Mouse (Mus musculus) cerebellum, adult 2 months (tissue): Measurements from ENCODE around the gene Arhgap15. TPM values are rescaled to one million over a fixed set of nuclear protein-coding genes. Genes with fewer than 3 reads are reported as not detected.

Experiments
- DNase-seq, 2 experiments: peaks; one replicate each; pipeline ENCODE4 v3.0.0; 2021
- H3K27ac ChIP-seq: fragments of 200-500 bp; 2 replicates; pipeline ENCODE4 v1.5.1; 2012; ENCODE audit warnings: low read length, control low read depth, inconsistent platforms; ENCODE audit not compliant: insufficient read depth
- H3K27me3 ChIP-seq: fragments of 200-500 bp; 2 replicates; pipeline ENCODE4 v1.6.1; 2012; ENCODE audit warnings: inconsistent platforms, mild to moderate bottlenecking, low read length, moderate library complexity; ENCODE audit not compliant: control insufficient read depth, insufficient read depth
- H3K4me1 ChIP-seq: fragments of 200-500 bp; 2 replicates; pipeline ENCODE4 v1.6.1; 2011; ENCODE audit warnings: low read length; ENCODE audit not compliant: control insufficient read depth, insufficient read depth
- H3K4me3 ChIP-seq: fragments of 200-500 bp; replicated peaks from 2 replicates; pipeline ENCODE3; 2011; ENCODE audit warnings: mild to moderate bottlenecking, low read depth, low read length, control low read depth; ENCODE audit not compliant: insufficient read depth
- CTCF ChIP-seq: fragments of 200-500 bp; IDR thresholded peaks from 2 replicates; pipeline ENCODE4 v1.5.1; 2011; ENCODE audit warnings: low read depth, mild to moderate bottlenecking, control low read depth, low read length, moderate library complexity, borderline replicate concordance; ENCODE audit not compliant: insufficient read depth
- POLR2A ChIP-seq: fragments of 200-500 bp; IDR thresholded peaks from 2 replicates; pipeline ENCODE4 v1.6.1; 2011; ENCODE audit warnings: low read length, control low read depth, borderline replicate concordance; ENCODE audit not compliant: insufficient read depth
- WGBS: fragments of 180-500 bp; shearing (Covaris S2); methylation state at CpG from one replicate; pipeline ENCODE4 v1.1.7; 2018; 5-methylcytosine and 5-hydroxymethylcytosine counted together
- polyA plus RNA-seq: library from polyadenylated mRNA; depleted of rRNA; stranded (reverse); fragments of >200 nt; gene quantifications from 2 replicates; pipeline ENCODE4 v1.2.3, GENCODE M21; 2012

The Arhgap15 gene
- polyA plus RNA-seq, 1 experiment: 2.3 TPM

DNA sequence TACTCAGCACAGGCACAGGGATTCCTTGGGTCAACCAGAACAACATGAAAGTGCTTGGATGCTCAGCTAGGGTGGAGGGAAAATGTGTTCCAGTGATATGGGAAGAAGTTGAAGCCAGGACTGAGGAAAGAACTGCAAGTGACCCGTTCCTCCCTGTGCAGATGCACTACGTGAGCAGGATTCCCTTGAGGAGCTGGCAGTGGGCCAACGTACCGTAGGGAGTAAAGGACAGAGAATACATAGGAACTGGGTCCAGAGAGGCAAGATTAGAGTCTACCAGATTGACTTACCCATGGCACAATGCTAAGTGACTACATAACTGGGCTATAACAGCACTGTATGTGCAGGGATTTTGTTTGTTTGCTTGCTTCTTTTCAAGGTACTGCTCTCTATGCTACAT lies 220.0 kb downstream of the Arhgap15 start:
- TF ChIP-seq CTCF: no peak
- no peak for TF ChIP-seq POLR2A

DNA sequence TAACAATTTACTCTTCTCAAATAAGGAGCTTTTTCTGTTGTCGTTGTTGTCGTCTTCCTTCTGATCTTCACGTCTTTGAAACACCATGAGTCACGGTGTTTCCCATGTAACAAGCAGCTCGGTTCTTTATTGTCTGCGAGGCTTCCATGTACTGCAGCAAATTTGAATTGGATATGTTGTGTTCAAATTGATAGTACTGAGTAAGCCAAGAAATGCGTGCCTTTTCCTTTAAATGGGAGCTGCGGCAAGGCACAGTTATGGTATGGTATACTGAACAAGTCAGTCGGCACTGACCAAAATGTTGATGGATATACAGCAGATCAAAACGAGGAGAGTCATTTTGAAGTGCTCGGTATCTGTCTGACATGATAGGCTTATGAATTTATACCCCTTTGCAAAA lies 229.1 kb downstream of the Arhgap15 start:
- DNase-seq: no peak
- no peak overlapping the region for H3K27ac ChIP-seq
- H3K4me3 ChIP-seq: no peak overlapping the region
- no peaks in the 10 kb centered on the region for H3K4me1 ChIP-seq
- H3K27me3 ChIP-seq: no peaks in the 10 kb centered on the region; the same call in 1 of the 2 replicates
- WGBS: 91% methylated on average over 11 of the region's 11 CpGs
- TF ChIP-seq CTCF (no peak), POLR2A (no peak)

More for the DNA sequence above, 220.0 kb downstream of the Arhgap15 start:
- Histone ChIP-seq H3K4me1 (no peaks in the 10 kb centered on the region; the same call in 1 of the 2 replicates), H3K27ac (no peak overlapping the region), H3K27me3 (no peaks in the 10 kb centered on the region), H3K4me3 (no peak overlapping the region)
- DNase-seq: peak in 1 of 2 experiments; percentile 25
- WGBS: 15% methylated on average over 4 of the region's 4 CpGs

DNA sequence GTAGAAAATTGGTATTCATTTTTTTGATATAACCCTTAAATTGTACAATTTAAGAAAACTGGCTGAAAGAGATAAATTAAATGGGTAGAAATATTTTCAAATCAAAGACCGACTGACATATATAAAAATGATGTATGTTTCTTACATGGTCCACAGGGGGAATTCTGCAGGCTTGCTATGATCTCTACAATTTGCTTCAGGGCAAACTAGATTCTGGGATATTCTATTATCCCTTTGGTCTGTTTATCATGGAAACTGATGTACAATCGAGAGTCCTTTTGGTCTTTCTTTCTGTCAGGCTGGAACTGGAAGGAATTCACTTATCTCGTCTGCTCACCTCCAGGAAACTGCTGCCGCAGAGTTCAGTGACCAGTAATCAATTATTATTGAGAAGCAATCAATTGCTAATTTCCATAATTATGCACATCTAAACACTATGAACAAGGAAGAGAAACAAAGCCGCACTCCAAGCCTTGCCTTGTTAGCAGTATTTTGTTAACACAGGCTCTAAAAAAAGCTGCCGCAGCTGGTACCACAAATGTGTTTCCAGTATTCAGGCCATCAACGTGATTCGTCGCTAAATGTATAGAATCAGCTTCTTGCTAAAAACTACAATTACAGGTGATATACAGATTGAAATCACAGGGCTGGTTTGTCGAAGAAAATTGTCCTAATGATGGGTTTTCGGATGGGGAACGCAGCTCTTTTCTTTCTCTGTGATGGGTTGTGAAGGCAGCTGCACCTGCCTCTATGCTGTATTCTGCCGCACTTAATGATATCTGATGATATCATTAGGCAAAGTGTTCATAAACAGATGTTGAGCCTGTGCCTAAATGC lies 229.8 kb downstream of the Arhgap15 start:
- Histone ChIP-seq H3K4me3 (no peak overlapping the region), H3K27me3 (no peaks in the 10 kb centered on the region; the same call in 1 of the 2 replicates), H3K4me1 (no peaks in the 10 kb centered on the region), H3K27ac (no peak overlapping the region)
- no peak for DNase-seq
- TF ChIP-seq CTCF: no peak
- no peak for TF ChIP-seq POLR2A
- 96% methylated on average over 13 of the region's 13 CpGs for WGBS

DNA sequence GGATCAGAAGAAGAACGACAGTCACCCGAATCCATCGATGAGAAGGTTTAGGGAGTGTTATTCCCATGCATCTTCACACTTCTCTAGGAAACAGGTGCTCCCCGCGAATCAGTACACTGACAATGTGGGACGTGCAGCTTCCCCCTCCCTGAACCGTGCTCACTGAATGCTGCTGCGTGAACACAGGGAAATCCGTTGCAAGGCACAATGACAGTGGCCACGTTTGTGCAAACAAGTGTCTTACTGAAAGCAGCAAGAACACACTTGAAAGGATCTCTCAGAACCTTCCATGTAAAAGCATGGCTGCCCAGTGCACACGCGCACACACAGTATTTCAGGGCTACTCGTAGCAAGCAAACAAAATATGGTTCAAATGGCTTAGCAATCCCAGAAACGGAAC lies 237.4 kb downstream of the Arhgap15 start:
- Histone ChIP-seq H3K27ac (no peak overlapping the region), H3K4me3 (no peak overlapping the region), H3K4me1 (no peaks in the 10 kb centered on the region; the same call in 1 of the 2 replicates), H3K27me3 (no peaks in the 10 kb centered on the region)
- no peak for DNase-seq
- no peak for TF ChIP-seq POLR2A
- no peak for TF ChIP-seq CTCF
- 94% methylated on average over 14 of the region's 14 CpGs for WGBS

DNA sequence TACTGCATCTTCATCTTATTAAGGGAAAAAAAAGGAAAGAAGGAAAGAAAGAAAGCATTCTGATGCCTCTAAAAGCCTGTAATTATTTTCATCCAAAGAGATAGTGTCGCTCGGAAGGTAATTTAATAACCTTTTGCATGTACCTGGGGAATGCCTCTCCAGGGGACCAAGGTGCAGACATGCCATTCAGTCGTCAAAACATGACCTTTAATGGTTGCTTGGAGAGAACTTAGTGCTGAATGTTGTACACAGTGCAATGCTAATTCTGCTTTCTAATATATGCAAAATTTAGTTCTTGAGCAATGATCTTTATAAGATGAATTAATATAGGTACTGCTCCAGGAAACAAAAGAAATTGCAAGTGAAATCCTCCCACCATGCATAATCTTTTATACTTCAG lies 239.3 kb downstream of the Arhgap15 start:
- DNase-seq: no peak
- no peak for TF ChIP-seq CTCF
- TF ChIP-seq POLR2A: no peak
- Histone ChIP-seq H3K4me3 (no peak overlapping the region), H3K27ac (no peak overlapping the region), H3K27me3 (no peaks in the 10 kb centered on the region), H3K4me1 (no peaks in the 10 kb centered on the region; the same call in 1 of the 2 replicates)
- 95% methylated on average over 3 of the region's 3 CpGs for WGBS

DNA sequence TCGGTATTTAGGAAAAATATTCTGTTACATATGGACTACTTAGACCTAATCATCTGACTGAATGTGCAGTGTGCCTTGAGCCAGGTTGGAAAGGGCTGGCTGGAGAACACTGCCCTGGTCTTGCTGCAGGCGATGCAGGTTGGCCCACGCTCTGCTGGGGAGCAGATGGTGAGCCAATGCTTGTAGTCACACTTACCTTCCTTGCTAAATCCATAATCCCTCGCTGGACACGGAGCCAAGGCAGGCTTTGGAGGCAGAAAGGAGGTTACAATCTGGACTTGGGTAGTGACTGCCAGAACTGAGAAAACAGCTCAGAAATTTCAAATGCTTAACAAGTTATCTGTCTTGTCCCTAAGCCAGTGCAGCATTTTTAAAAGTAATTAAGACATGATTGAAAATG lies 241.2 kb downstream of the Arhgap15 start:
- DNase-seq: peak; percentile 95 to 100

DNA sequence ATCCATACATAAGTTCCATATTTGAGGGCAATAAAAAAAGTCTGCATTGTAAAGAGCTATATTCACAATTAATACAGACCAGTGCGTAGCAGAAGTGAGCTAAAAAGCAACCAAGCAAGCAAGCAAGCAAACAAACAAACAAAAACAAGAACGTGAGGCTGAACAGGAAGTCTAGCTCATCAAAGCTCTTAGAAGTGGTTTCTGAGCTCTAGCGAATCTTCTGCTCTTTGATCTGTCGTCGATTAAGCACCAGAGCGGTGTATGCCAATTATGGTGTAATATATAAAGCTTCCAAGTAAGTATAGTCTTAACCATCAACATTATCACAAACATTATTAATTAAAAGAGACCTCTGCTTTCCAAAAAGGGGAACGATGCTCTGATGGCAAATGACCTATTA lies 243.9 kb downstream of the Arhgap15 start:
- Histone ChIP-seq H3K27ac (no peak overlapping the region), H3K4me3 (no peak overlapping the region), H3K4me1 (no peaks in the 10 kb centered on the region; the same call in 1 of the 2 replicates), H3K27me3 (no peaks in the 10 kb centered on the region)
- no peak for DNase-seq
- no peak for TF ChIP-seq CTCF
- no peak for TF ChIP-seq POLR2A
- WGBS: 88% methylated on average over 7 of the region's 7 CpGs

More for the DNA sequence above, 241.2 kb downstream of the Arhgap15 start:
- Histone ChIP-seq H3K4me1 (no peaks in the 10 kb centered on the region; the same call in 1 of the 2 replicates), H3K27ac (no peak overlapping the region), H3K4me3 (no peak overlapping the region), H3K27me3 (no peaks in the 10 kb centered on the region)
- WGBS: 8% methylated on average over 5 of the region's 5 CpGs
- no peak for TF ChIP-seq CTCF
- TF ChIP-seq POLR2A: no peak

DNA sequence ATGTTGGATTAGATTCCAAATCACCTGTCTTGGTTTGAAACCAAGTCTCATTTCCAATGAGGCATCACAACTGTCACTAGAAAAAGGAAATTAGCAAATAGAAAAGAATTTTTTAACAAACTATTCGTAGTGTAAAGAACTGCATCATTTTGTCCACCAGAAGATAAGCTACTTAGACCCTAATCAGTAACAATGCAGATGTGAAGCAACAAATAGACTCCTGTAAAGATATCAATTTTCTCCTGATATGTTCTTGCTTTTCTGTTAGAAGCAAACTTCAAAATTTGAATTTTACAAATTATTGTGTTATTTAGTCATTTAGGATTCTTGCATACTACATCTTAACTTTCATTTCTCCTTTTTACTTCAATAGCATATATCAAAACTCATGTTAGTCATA lies 253.8 kb downstream of the Arhgap15 start:
- no peak for DNase-seq
- Histone ChIP-seq H3K27ac (no peak overlapping the region), H3K27me3 (no peaks in the 10 kb centered on the region), H3K4me1 (no peaks in the 10 kb centered on the region), H3K4me3 (no peak overlapping the region)
- TF ChIP-seq POLR2A: no peak
- no peak for TF ChIP-seq CTCF
- 99% methylated on average over 1 of the region's 1 CpGs for WGBS
